Mouse (Mus musculus) T-helper 1 cell (primary cell): Measurements from ENCODE around the gene Ptpn7.

Experiments
- in situ Hi-C: fragments of 300-600 bp; cut with MboI, MseI; formaldehyde crosslinking; loops from one replicate; pipeline ENCODE4 v1.15.1; 2025; ENCODE audit warnings: high pct_unique_total_duplicates

Gene Ptpn7

GRCm38 (mm10) chr1:135158633-135159032 is 26.1 kb downstream of the Ptpn7 start:
- in situ Hi-C loops, result loop anchor here (10.0 kb wide), 1 partner anchor 206 kb away; no protein-coding TSS in a partner anchor

GRCm38 (mm10) chr1:135159074-135159473 is 26.6 kb downstream of the Ptpn7 start:
- in situ Hi-C loops, result loop anchor here (10.0 kb wide), 1 partner anchor 206 kb away; no protein-coding TSS in a partner anchor

- in situ Hi-C loops, result loop anchor here (10.0 kb wide), 1 partner anchor 205 kb away; no protein-coding TSS in a partner anchor
Measured at GRCm38 (mm10) chr1:135159556-135160123, 27.1 kb downstream of the Ptpn7 start.

- in situ Hi-C loops, result no loop called here
Measured at GRCm38 (mm10) chr1:135160411-135161050, 28.0 kb downstream of the Ptpn7 start.

GRCm38 (mm10) chr1:135162720-135163119 is 30.2 kb downstream of the Ptpn7 start:
- in situ Hi-C loops, result no loop called here

GRCm38 (mm10) chr1:135167435-135167834 is 34.9 kb downstream of the Ptpn7 start, which contains the start of gene Gpr37l1:
Gpr37l1 (minus strand) TSS chr1:135167681.
- in situ Hi-C loops, result no loop called here

GRCm38 (mm10) chr1:135168453-135169200 is 36.1 kb downstream of the Ptpn7 start:
- in situ Hi-C loops, result no loop called here

- in situ Hi-C loops, result no loop called here
Measured at GRCm38 (mm10) chr1:135169556-135170224, 37.2 kb downstream of the Ptpn7 start.

- in situ Hi-C loops, result no loop called here
Measured at GRCm38 (mm10) chr1:135170299-135170698, 37.8 kb downstream of the Ptpn7 start.

GRCm38 (mm10) chr1:135171202-135171601 is 38.7 kb downstream of the Ptpn7 start:
- in situ Hi-C loops, result no loop called here

GRCm38 (mm10) chr1:135171984-135172383 is 39.5 kb downstream of the Ptpn7 start:
- in situ Hi-C loops, result no loop called here

GRCm38 (mm10) chr1:135173311-135173710 is 40.8 kb downstream of the Ptpn7 start:
- in situ Hi-C loops, result no loop called here

- in situ Hi-C loops, result no loop called here
Measured at GRCm38 (mm10) chr1:135175176-135175575, 42.7 kb downstream of the Ptpn7 start.

GRCm38 (mm10) chr1:135177724-135178123 is 45.2 kb downstream of the Ptpn7 start:
- in situ Hi-C loops, result no loop called here

- in situ Hi-C loops, result no loop called here
Measured at GRCm38 (mm10) chr1:135178863-135179262, 46.4 kb downstream of the Ptpn7 start.

GRCm38 (mm10) chr1:135180830-135181229 is 48.3 kb downstream of the Ptpn7 start:
- in situ Hi-C loops, result no loop called here

- in situ Hi-C loops, result no loop called here
Measured at GRCm38 (mm10) chr1:135181275-135181674, 48.8 kb downstream of the Ptpn7 start.

- in situ Hi-C loops, result no loop called here
Measured at GRCm38 (mm10) chr1:135181880-135182623, 49.6 kb downstream of the Ptpn7 start.

GRCm38 (mm10) chr1:135182975-135183374 is 50.5 kb downstream of the Ptpn7 start:
- in situ Hi-C loops, result no loop called here

- in situ Hi-C loops, result no loop called here
Measured at GRCm38 (mm10) chr1:135183448-135183847, 50.9 kb downstream of the Ptpn7 start.

GRCm38 (mm10) chr1:135183941-135184570 is 51.6 kb downstream of the Ptpn7 start:
- in situ Hi-C loops, result no loop called here
